Mouse (Mus musculus) ES-Bruce4 (cell line): ENCODE data around the gene Trpm6.

ENCODE experiments used
- CTCF ChIP-seq: IDR thresholded peaks from one replicate; pipeline ENCODE4 v1.8.1; 2011; ENCODE audit warnings: low read depth, low read length
- EP300 ChIP-seq: IDR thresholded peaks from 2 replicates; pipeline ENCODE4 v1.6.1; 2011; ENCODE audit warnings: low read depth, low read length; ENCODE audit not compliant: insufficient read depth
- POLR2A ChIP-seq: IDR thresholded peaks from one replicate; pipeline ENCODE4 v1.8.1; 2011; ENCODE audit warnings: low read length; ENCODE audit not compliant: insufficient read depth

- TF ChIP-seq POLR2A = no peak
- no peak for TF ChIP-seq CTCF
- TF ChIP-seq EP300 = no peak
Observed at GRCm38 (mm10) chr19:18905511-18905910, 155.7 kb downstream of the Trpm6 start.
